Mouse (Mus musculus): Measurements from ENCODE around the gene Spast. TPM values are rescaled to one million over a fixed set of nuclear protein-coding genes. Genes with fewer than 3 reads are reported as not detected.

Spast gene
- polyA plus RNA-seq, 1 experiment from 2014 or later, result 15.8 TPM

DNA sequence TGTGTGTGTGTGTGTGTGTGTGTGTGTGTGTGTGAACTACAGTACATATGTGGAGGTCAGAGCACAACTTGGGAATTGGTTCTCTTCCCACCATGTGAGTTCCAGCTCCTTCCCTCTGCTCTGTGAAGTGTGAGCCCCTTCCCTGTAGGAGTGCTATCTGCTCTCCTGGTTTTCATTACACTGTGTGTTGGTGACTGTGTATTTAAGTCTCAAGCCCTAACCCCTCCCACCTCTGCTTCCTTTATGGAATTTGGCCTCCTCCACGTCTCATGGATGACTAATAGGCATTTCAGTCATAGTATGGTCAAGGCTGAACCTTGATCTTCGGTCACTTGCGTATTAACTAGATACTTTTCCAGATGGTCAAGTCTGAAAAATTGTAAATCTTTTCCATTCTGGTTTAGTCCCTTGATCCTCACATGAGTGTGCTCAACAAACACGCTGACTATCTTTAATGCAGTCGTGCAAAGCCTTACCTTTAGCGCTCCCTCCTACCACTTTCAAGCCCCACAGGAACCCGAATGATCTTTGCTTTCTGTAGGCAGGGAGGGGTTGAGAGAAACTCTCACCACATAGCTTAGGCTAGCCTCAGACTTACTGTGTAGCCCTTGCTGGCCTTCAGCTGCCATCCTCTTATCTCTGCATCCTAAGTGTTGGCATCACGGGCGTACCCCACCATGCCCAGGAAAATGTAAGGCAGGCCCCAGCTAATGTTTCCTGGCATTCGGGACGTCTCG, 63.9 kb downstream of the Spast start:
- H3K27me3 ChIP-seq (replicated peaks; ENCODE audit: control insufficient read depth, insufficient read depth, low read length), result no peaks in the 10 kb centered on the region
- no peaks in the 10 kb centered on the region for H3K4me1 ChIP-seq (replicated peaks; ENCODE audit: control insufficient read depth, insufficient read depth, low read length)
- H3K9me3 ChIP-seq (ENCODE audit: control insufficient read depth, low read length), result no peaks in the 10 kb centered on the region
- no peak overlapping the region for H3K9ac ChIP-seq (ENCODE audit: low read depth, low read length)
- WGBS, result 92% methylated on average over 12 of the region's 12 CpGs
- H3K4me3 ChIP-seq (ENCODE audit: low read depth, low read length), result no peak overlapping the region
- ATAC-seq (replicated peaks; ENCODE audit: low FRiP score) (no peak), DNase-seq (ENCODE audit: low spot score) (no peak)
- no peak overlapping the region for H3K27ac ChIP-seq (ENCODE audit: low read depth, low read length)
- H3K4me2 ChIP-seq, result no peak overlapping the region
- peaks cover 24% of the 10 kb centered on the region; the same call in 1 of the 2 replicates for H3K36me3 ChIP-seq (ENCODE audit: control insufficient read depth, insufficient read depth, low read length)

DNA sequence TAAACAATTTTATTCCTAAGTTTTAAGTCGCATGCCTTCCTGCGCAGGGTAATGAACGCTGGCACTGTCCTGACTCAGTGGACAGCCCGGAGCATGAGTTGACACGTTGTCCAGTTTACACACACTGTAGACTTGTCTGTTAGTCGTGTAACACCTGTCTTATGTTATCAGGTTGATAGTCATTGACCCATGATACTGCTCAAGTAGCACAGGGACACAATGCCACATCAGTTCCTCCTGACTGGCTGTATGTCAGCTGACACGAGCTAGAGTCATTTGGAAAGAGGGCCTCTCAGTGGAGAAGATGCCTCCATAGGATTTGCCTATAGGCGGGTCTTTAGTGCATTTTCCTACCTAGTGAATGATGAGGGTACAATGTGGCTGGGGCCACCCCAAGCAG, 67.7 kb downstream of the Spast start:
- no peak overlapping the region for H3K27ac ChIP-seq (ENCODE audit: low read depth, low read length)
- H3K9ac ChIP-seq (ENCODE audit: low read depth, low read length), result no peak overlapping the region
- DNase-seq (ENCODE audit: low spot score), result no peak
- no peaks in the 10 kb centered on the region for H3K9me3 ChIP-seq (ENCODE audit: control insufficient read depth, low read length)
- WGBS, result 86% methylated on average over 8 of the region's 8 CpGs
- no peak for ATAC-seq (replicated peaks; ENCODE audit: low FRiP score)
- peaks cover 30% of the 10 kb centered on the region; the same call in 1 of the 2 replicates for H3K36me3 ChIP-seq (ENCODE audit: control insufficient read depth, insufficient read depth, low read length)
- H3K4me3 ChIP-seq (ENCODE audit: low read depth, low read length), result no peak overlapping the region
- H3K27me3 ChIP-seq (replicated peaks; ENCODE audit: control insufficient read depth, insufficient read depth, low read length), result no peaks in the 10 kb centered on the region
- no peaks in the 10 kb centered on the region for H3K4me1 ChIP-seq (replicated peaks; ENCODE audit: control insufficient read depth, insufficient read depth, low read length)
- H3K4me2 ChIP-seq, result no peak overlapping the region

DNA sequence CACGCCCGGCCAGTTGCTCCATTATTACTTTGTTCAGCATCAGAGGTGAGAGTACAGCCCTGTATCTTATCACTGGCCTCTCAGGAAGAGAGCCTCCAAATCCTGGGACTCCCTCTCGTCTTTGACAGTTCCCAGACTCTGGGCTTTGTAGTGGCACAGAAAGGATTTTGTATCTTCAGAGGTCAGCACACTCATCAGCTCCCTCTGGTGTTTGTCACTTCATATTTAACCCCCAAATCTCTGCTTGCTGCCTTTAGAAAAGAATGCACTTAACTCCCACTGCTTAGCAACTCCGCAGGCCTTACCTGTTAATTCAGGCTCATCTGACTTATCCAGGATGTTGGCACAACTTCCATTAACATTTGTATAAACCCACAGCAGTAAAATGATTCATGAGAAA, 70.9 kb downstream of the Spast start:
- Histone ChIP-seq H3K4me1 (replicated peaks; ENCODE audit: control insufficient read depth, insufficient read depth, low read length) (no peaks in the 10 kb centered on the region), H3K27me3 (replicated peaks; ENCODE audit: control insufficient read depth, insufficient read depth, low read length) (no peaks in the 10 kb centered on the region), H3K4me3 (ENCODE audit: low read depth, low read length) (no peak overlapping the region), H3K9ac (ENCODE audit: low read depth, low read length) (no peak overlapping the region), H3K4me2 (no peak overlapping the region), H3K36me3 (ENCODE audit: control insufficient read depth, insufficient read depth, low read length) (peaks cover 20% of the 10 kb centered on the region), H3K27ac (ENCODE audit: low read depth, low read length) (no peak overlapping the region), H3K9me3 (ENCODE audit: control insufficient read depth, low read length) (no peaks in the 10 kb centered on the region)
- ATAC-seq (replicated peaks; ENCODE audit: low FRiP score) (no peak), DNase-seq (ENCODE audit: low spot score) (no peak)
- 63% methylated on average over 4 of the region's 4 CpGs for WGBS

GRCm38 (mm10) chr17:74413324-74413723, 74.5 kb downstream of the Spast start:
- 92% methylated on average over 8 of the region's 8 CpGs for WGBS
- H3K4me3 ChIP-seq (ENCODE audit: low read depth, low read length), result no peak overlapping the region
- H3K27ac ChIP-seq (ENCODE audit: low read depth, low read length), result no peak overlapping the region
- ATAC-seq (replicated peaks; ENCODE audit: low FRiP score), result no peak
- H3K4me1 ChIP-seq (replicated peaks; ENCODE audit: control insufficient read depth, insufficient read depth, low read length), result no peaks in the 10 kb centered on the region
- no peaks in the 10 kb centered on the region for H3K27me3 ChIP-seq (replicated peaks; ENCODE audit: control insufficient read depth, insufficient read depth, low read length)
- no peak overlapping the region for H3K4me2 ChIP-seq
- no peak overlapping the region for H3K9ac ChIP-seq (ENCODE audit: low read depth, low read length)
- no peak for DNase-seq (ENCODE audit: low spot score)
- no peaks in the 10 kb centered on the region for H3K9me3 ChIP-seq (ENCODE audit: control insufficient read depth, low read length)
- peaks cover 21% of the 10 kb centered on the region for H3K36me3 ChIP-seq (ENCODE audit: control insufficient read depth, insufficient read depth, low read length)

DNA sequence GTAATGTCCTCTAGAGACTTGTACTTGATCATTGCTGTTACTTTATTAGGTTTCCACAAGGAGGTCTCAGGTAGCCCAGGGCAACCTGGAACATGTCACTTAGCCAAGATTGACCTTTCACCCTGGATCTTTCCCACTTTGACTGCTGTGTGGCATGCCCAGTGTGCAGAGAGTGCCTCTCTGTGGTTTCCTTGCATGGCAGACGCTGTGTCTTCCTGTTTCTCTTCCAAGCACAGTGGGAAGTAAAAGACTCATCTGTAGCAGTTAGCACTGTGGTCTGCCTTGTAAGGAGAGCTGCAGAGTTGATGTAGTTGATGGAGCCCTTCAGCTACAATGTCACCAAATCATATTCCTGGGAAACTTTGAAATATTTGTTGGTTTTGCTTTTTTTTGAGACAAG, 75.9 kb downstream of the Spast start:
- Histone ChIP-seq H3K4me3 (ENCODE audit: low read depth, low read length) (no peak overlapping the region), H3K4me1 (replicated peaks; ENCODE audit: control insufficient read depth, insufficient read depth, low read length) (no peaks in the 10 kb centered on the region), H3K9ac (ENCODE audit: low read depth, low read length) (no peak overlapping the region), H3K27me3 (replicated peaks; ENCODE audit: control insufficient read depth, insufficient read depth, low read length) (no peaks in the 10 kb centered on the region), H3K36me3 (ENCODE audit: control insufficient read depth, insufficient read depth, low read length) (peaks cover 21% of the 10 kb centered on the region), H3K9me3 (ENCODE audit: control insufficient read depth, low read length) (no peaks in the 10 kb centered on the region), H3K4me2 (no peak overlapping the region), H3K27ac (ENCODE audit: low read depth, low read length) (no peak overlapping the region)
- DNase-seq (ENCODE audit: low spot score) (no peak), ATAC-seq (replicated peaks; ENCODE audit: low FRiP score) (no peak)
- 32% methylated on average over 1 of the region's 1 CpGs for WGBS

- WGBS, result 90% methylated on average over 8 of the region's 8 CpGs
- no peak overlapping the region for H3K27ac ChIP-seq (ENCODE audit: low read depth, low read length)
- no peak overlapping the region for H3K4me3 ChIP-seq (ENCODE audit: low read depth, low read length)
- no peak overlapping the region for H3K4me2 ChIP-seq
- ATAC-seq (replicated peaks; ENCODE audit: low FRiP score), result no peak
- H3K9ac ChIP-seq (ENCODE audit: low read depth, low read length), result no peak overlapping the region
- DNase-seq (ENCODE audit: low spot score), result no peak
- H3K27me3 ChIP-seq (replicated peaks; ENCODE audit: control insufficient read depth, insufficient read depth, low read length), result no peaks in the 10 kb centered on the region
- H3K36me3 ChIP-seq (ENCODE audit: control insufficient read depth, insufficient read depth, low read length), result peaks cover 22% of the 10 kb centered on the region
- H3K4me1 ChIP-seq (replicated peaks; ENCODE audit: control insufficient read depth, insufficient read depth, low read length), result no peaks in the 10 kb centered on the region
- no peaks in the 10 kb centered on the region for H3K9me3 ChIP-seq (ENCODE audit: control insufficient read depth, low read length)
Observed at GRCm38 (mm10) chr17:74416841-74417360, 78.1 kb downstream of the Spast start.

DNA sequence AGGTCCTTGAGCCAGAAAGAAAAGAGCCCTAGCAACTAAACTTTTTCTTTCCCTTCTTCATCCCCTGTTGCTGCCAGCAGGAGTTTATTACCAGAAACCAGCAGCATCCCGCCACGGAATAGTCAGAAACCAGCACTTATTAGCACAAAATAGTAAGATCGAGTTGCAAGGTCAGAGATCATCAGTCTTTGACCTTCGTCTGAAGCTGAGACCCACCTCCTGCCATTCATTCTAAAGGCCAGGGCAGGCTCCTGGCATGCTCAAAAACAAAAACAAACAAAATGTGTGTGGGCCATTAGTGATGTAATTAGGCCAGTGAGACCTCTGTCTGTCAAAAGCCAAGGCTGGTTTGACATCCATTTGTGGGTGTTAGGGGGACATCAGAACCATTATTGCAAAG, 79.4 kb downstream of the Spast start:
- Histone ChIP-seq H3K9me3 (ENCODE audit: control insufficient read depth, low read length) (no peaks in the 10 kb centered on the region), H3K36me3 (ENCODE audit: control insufficient read depth, insufficient read depth, low read length) (peaks cover 24% of the 10 kb centered on the region), H3K27ac (ENCODE audit: low read depth, low read length) (no peak overlapping the region), H3K9ac (ENCODE audit: low read depth, low read length) (no peak overlapping the region), H3K27me3 (replicated peaks; ENCODE audit: control insufficient read depth, insufficient read depth, low read length) (no peaks in the 10 kb centered on the region), H3K4me3 (ENCODE audit: low read depth, low read length) (no peak overlapping the region), H3K4me1 (replicated peaks; ENCODE audit: control insufficient read depth, insufficient read depth, low read length) (no peaks in the 10 kb centered on the region), H3K4me2 (no peak overlapping the region)
- no peak for DNase-seq (ENCODE audit: low spot score)
- no peak for ATAC-seq (replicated peaks; ENCODE audit: low FRiP score)
- 72% methylated on average over 4 of the region's 4 CpGs for WGBS

- no peaks in the 10 kb centered on the region for H3K27me3 ChIP-seq (replicated peaks; ENCODE audit: control insufficient read depth, insufficient read depth, low read length)
- no peak overlapping the region for H3K4me3 ChIP-seq (ENCODE audit: low read depth, low read length)
- peaks cover 24% of the 10 kb centered on the region; the same call in 1 of the 2 replicates for H3K36me3 ChIP-seq (ENCODE audit: control insufficient read depth, insufficient read depth, low read length)
- no peaks in the 10 kb centered on the region for H3K4me1 ChIP-seq (replicated peaks; ENCODE audit: control insufficient read depth, insufficient read depth, low read length)
- no peak for ATAC-seq (replicated peaks; ENCODE audit: low FRiP score)
- no peak overlapping the region for H3K27ac ChIP-seq (ENCODE audit: low read depth, low read length)
- WGBS, result 85% methylated on average over 2 of the region's 2 CpGs
- H3K9me3 ChIP-seq (ENCODE audit: control insufficient read depth, low read length), result no peaks in the 10 kb centered on the region
- no peak overlapping the region for H3K9ac ChIP-seq (ENCODE audit: low read depth, low read length)
- no peak for DNase-seq (ENCODE audit: low spot score)
- H3K4me2 ChIP-seq, result no peak overlapping the region
Observed at GRCm38 (mm10) chr17:74420656-74421055, 81.9 kb downstream of the Spast start.

DNA sequence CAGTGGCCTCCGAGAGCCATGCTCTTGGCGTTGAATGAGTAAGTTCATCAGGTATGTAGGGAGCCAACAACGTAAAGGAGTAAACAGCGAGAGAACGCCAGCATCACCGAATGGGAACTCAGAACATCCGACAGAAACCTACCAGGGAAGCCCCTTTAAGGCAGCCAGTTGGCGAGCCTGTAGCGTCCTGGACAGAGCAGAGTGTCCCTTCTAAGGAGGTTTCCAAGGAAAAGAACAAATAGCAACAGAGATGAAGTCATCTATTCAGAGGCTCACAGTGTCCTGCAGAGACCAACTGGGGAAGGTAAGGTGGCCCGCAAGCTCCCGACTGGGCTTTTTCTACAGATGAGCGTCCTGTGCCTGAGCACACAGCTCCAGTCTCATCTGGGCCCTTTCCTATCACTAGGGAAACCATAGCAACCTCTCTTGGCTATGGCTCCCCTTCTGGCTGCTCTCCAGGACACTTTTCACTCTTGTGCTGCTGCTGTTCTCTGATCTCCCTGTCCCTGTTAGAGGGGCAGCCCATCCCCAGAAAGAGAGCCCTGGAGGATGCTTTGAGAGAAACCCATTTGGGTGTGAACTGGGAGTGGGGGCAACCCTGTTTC, 85.7 kb downstream of the Spast start:
- DNase-seq (ENCODE audit: low spot score) (no peak), ATAC-seq (replicated peaks; ENCODE audit: low FRiP score) (no peak)
- Histone ChIP-seq H3K27ac (ENCODE audit: low read depth, low read length) (no peak overlapping the region), H3K4me1 (replicated peaks; ENCODE audit: control insufficient read depth, insufficient read depth, low read length) (no peaks in the 10 kb centered on the region), H3K4me2 (no peak overlapping the region), H3K36me3 (ENCODE audit: control insufficient read depth, insufficient read depth, low read length) (peaks cover 21% of the 10 kb centered on the region), H3K4me3 (ENCODE audit: low read depth, low read length) (no peak overlapping the region), H3K27me3 (replicated peaks; ENCODE audit: control insufficient read depth, insufficient read depth, low read length) (no peaks in the 10 kb centered on the region), H3K9me3 (ENCODE audit: control insufficient read depth, low read length) (no peaks in the 10 kb centered on the region), H3K9ac (ENCODE audit: low read depth, low read length) (no peak overlapping the region)
- WGBS, result 91% methylated on average over 12 of the region's 12 CpGs
